Mouse (Mus musculus) liver, postnatal 0 days (tissue): ENCODE data around the gene C1galt1c1.

Experiments used
- CTCF ChIP-seq: sonication (generic); IDR thresholded peaks from 2 replicates; pipeline ENCODE4 v1.5.1; 2016; ENCODE audit warnings: antibody characterized with exemption, low read depth
- EP300 ChIP-seq: IDR thresholded peaks from 2 replicates; pipeline ENCODE4 v1.6.1; 2016; ENCODE audit warnings: antibody characterized with exemption, low read depth, mild to moderate bottlenecking

DNA sequence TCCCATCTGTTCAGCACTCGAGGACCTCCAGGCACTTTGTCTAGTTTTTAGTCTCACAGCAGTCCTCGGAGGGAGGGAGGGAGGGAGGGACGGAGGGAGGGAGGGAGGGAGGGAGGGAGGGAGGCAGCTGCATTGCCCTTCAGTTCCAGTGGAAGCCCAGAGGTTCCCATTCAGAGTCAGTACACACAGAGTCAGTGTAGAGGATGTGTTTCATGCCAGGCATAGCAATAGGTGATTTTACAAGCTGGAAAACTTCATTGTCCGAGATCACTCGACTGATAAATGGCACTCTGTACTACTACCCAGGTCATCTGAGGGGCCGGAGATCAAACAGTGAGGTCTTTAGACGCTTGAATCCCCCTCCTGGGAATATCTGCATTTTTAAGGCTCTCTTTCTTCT, 16.3 kb upstream of the C1galt1c1 start:
- TF ChIP-seq CTCF (no peak), EP300 (no peak)
